Mouse (Mus musculus) liver, embryonic 14.5 days (tissue): ENCODE measurements at regions not wholly inside any gene's neighbourhood (a gene's known extent, or its start where the extent isn't known, plus 50 kb on each side); places are given as distances from the start of the nearest gene placed in this dataset.

Experiments
- ATAC-seq: fragments of 200-750 bp; cut with Nextera tagmentation; 2 replicates; pipeline ENCODE4 v1.8.0; 2017; ENCODE audit warnings: moderate number of reproducible peaks, mild to moderate bottlenecking, moderate library complexity; ENCODE audit not compliant: insufficient read depth
- DNase-seq, 3 experiments: peaks; one replicate each; pipeline ENCODE4 v3.0.0-alpha.2; 2012 to 2013; ENCODE audit warnings: low read depth in 3 of 3, low spot score in 3 of 3
- H3K27ac ChIP-seq: fragments of 300-500 bp; sonication (generic); 2 replicates; pipeline ENCODE4 v1.5.1; 2014; ENCODE audit warnings: moderate library complexity, mild to moderate bottlenecking, control low read depth, inconsistent platforms
- H3K27me3 ChIP-seq: fragments of 300-500 bp; sonication (generic); 2 replicates; pipeline ENCODE4 v1.6.1; 2014; ENCODE audit warnings: mild to moderate bottlenecking, low read length, moderate library complexity; ENCODE audit not compliant: control insufficient read depth, insufficient read depth
- H3K36me3 ChIP-seq: fragments of 300-500 bp; sonication (generic); replicated peaks from 2 replicates; pipeline ENCODE4 v1.6.1; 2014; ENCODE audit warnings: low read depth; ENCODE audit not compliant: control insufficient read depth, insufficient read depth
- H3K4me1 ChIP-seq, 2 experiments: fragments of 200-500 bp in 1 of 2; fragments of 300-500 bp in 1 of 2; sonication (generic) in 1 of 2; replicated peaks; 2 replicates each; pipeline ENCODE4 v1.6.1; 2012 to 2014; ENCODE audit warnings: antibody characterized with exemption in 1 of 2, inconsistent platforms in 1 of 2, low read length in 1 of 2; ENCODE audit not compliant: control insufficient read depth in 2 of 2, insufficient read depth in 2 of 2
- H3K4me2 ChIP-seq: fragments of 300-500 bp; sonication (generic); 2 replicates; pipeline ENCODE4 v1.6.1; 2014; ENCODE audit warnings: low read depth, mild to moderate bottlenecking, control low read depth, moderate library complexity
- H3K4me3 ChIP-seq, 2 experiments: fragments of 200-500 bp in 1 of 2; fragments of 300-500 bp in 1 of 2; sonication (generic) in 1 of 2; 2 replicates each; pipeline ENCODE4 v1.5.1; 2012 to 2014; ENCODE audit warnings: low read depth in 2 of 2, low read length in 2 of 2, mild to moderate bottlenecking in 2 of 2, control low read depth in 1 of 2, inconsistent platforms in 1 of 2, moderate library complexity in 1 of 2; ENCODE audit not compliant: insufficient read depth in 1 of 2
- H3K9ac ChIP-seq: fragments of 300-500 bp; sonication (generic); replicated peaks from 2 replicates; pipeline ENCODE4 v1.6.1; 2014; ENCODE audit warnings: mild to moderate bottlenecking, control low read depth, moderate library complexity
- H3K9me3 ChIP-seq: fragments of 300-500 bp; sonication (generic); 2 replicates; pipeline ENCODE4 v1.6.1; 2016; ENCODE audit warnings: low read length, mixed read lengths; ENCODE audit not compliant: control insufficient read depth
- CTCF ChIP-seq: IDR thresholded peaks from 2 replicates; pipeline ENCODE4 v1.5.1; 2016; ENCODE audit warnings: antibody characterized with exemption, low read depth, control low read depth
- EP300 ChIP-seq: IDR thresholded peaks from 2 replicates; pipeline ENCODE4 v1.6.1; 2016; ENCODE audit warnings: antibody characterized with exemption, low read depth
- WGBS: fragments of 180-500 bp; shearing (Covaris S2); extraction: QIAGEN DNeasy Blood & Tissue Kit; methylation state at CpG from one replicate; pipeline ENCODE4 v1.1.7; 2014; ENCODE audit not compliant: insufficient replicate concordance; 5-methylcytosine and 5-hydroxymethylcytosine counted together

DNA sequence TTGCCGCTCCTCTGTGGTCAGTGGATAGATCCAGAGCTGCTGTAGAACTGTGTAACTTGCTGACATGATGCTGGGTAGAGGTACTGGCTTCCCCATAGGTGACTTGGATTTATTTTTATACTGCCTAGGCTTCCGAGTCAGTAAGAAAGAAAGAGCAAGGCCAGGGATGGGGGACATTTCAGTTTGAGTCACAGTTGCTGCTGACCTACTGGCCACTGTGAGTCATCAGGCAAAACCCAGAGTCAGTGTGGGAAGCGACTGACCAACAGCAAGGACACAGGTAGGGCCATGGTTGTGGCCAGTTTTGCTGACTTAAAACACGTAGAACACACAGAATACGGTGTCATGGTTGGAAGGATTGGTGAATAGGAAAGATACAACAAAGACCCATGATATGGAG is 524.5 kb downstream of the Tbc1d22a start:
- Histone ChIP-seq H3K36me3 (no peaks in the 10 kb centered on the region), H3K27ac (no peak overlapping the region), H3K9ac (no peak overlapping the region), H3K27me3 (no peaks in the 10 kb centered on the region), H3K9me3 (no peaks in the 10 kb centered on the region), H3K4me3 (no peak overlapping the region), H3K4me1 (no peaks in the 10 kb centered on the region), H3K4me2 (no peak overlapping the region)
- 63% methylated on average over 5 of the region's 5 CpGs for WGBS
- no peak for TF ChIP-seq EP300
- no peak for TF ChIP-seq CTCF
- DNase-seq (no peak), ATAC-seq (no peak)

DNA sequence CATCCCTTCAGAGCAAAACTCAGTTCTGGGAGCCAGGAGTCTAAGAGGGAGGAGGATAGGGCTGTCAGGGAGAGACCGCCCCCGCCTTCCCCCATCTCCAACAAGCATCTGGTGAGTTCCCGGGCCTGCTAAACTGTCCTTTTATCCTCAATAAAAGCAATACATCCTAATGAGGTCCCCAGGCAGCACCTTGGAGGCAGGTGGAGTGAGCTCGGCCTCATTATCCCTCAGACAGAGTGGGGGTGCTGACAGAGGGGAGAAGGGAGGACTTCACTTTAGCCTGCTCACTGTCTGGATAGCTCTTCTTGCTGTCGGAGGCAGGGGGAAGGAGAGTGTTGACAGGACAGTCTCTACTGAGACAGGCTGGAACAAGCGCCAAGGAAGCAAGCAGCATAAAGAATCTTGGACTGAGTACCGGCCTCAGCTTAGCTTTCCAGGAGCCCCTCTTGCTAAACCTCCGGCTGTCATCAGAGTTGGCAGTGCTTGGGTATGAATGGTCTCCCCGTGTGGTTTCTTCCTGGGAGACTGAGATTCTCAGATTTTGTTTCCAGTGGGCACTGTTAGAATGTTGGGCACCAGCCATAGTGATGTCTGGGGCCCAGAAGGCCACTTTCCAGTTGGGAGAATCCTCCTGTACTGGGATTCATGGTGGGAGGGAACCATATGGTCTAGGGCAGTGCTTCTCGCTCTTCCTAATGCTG is 537.3 kb downstream of the Tbc1d22a start:
- no peak overlapping the region for H3K4me3 ChIP-seq
- H3K9ac ChIP-seq = no peak overlapping the region
- TF ChIP-seq CTCF (no peak), EP300 (no peak)
- 60% methylated on average over 10 of the region's 10 CpGs for WGBS
- H3K4me2 ChIP-seq = no peak overlapping the region
- H3K27ac ChIP-seq = no peak overlapping the region
- no peaks in the 10 kb centered on the region for H3K36me3 ChIP-seq
- H3K27me3 ChIP-seq = no peaks in the 10 kb centered on the region
- DNase-seq (no peak), ATAC-seq (no peak)
- no peaks in the 10 kb centered on the region for H3K9me3 ChIP-seq
- H3K4me1 ChIP-seq = no peaks in the 10 kb centered on the region

DNA sequence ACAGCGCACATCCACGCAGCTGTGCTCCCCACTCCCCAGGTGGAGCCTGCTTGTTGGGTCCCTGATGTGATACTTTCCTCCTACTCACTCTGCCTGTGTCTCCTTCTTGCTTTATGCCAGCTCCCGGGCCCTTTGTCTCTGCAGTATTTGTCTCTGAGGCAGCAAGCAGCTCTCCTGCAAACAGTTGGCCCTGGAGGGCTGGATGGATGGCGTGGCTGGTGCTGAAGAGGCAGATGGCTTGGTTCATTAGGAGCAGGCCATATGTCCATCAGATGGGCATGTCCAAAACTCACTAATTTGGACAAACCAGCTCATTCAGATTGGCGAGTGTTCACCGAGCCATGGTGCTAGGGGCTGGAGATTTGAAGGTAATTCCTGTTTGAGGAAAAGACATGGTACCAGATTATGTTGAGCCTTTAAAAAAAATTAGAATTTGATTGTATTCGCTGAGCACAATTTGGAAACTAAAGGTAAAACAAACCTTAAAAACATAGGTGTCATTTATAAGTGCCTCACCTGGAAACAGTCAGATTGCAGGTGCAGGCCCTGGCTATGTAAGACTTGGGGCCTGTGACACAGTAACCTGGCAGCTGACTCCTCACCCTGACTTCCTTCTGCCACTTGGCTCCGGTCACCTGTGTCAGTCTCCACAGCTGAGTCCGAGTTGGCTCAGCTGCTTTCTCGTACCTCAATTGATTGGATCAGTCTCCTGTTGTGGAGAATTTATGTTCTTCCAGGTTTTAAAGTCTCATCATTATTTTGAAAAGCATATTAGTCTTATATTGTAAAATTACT is 549.5 kb downstream of the Tbc1d22a start:
- 72% methylated on average over 10 of the region's 10 CpGs for whole genome bisulfite sequencing
- DNase-seq = no peak
- Histone ChIP-seq H3K4me1 (no peaks in the 10 kb centered on the region), H3K27me3 (no peaks in the 10 kb centered on the region), H3K9me3 (no peaks in the 10 kb centered on the region; the same call in none of the 2 replicates), H3K27ac (no peak overlapping the region), H3K9ac (no peak overlapping the region), H3K4me3 (no peak overlapping the region), H3K4me2 (no peak overlapping the region), H3K36me3 (no peaks in the 10 kb centered on the region)
- TF ChIP-seq CTCF = no peak
- TF ChIP-seq EP300 = no peak
- no peak for ATAC-seq

DNA sequence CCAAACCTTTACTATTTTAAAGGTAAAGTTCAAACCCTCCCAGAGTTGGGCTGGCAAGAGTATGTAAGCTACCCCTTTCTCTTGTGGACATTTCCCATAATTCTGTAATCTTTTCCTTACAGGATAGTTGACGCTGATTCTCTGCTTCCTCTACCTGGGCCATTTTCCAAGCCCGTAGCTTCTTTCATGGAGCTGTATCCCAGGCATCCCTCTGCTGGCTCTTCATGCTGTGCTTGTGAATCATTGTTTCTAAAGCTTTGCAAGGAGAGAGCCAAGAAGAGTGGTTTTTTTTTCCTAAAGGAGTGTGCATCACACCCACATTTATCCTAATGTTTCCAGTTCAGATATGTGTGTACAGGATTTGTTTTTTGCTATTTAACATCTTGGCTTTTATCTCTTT is 553.4 kb downstream of the Tbc1d22a start:
- no peaks in the 10 kb centered on the region for H3K36me3 ChIP-seq
- no peak overlapping the region for H3K4me2 ChIP-seq
- ATAC-seq (no peak), DNase-seq (no peak)
- TF ChIP-seq EP300 (no peak), CTCF (no peak)
- 58% methylated on average over 2 of the region's 2 CpGs for WGBS
- H3K27ac ChIP-seq = no peak overlapping the region
- no peaks in the 10 kb centered on the region for H3K4me1 ChIP-seq
- no peaks in the 10 kb centered on the region; the same call in none of the 2 replicates for H3K9me3 ChIP-seq
- H3K27me3 ChIP-seq = no peaks in the 10 kb centered on the region
- no peak overlapping the region for H3K9ac ChIP-seq
- H3K4me3 ChIP-seq = no peak overlapping the region

DNA sequence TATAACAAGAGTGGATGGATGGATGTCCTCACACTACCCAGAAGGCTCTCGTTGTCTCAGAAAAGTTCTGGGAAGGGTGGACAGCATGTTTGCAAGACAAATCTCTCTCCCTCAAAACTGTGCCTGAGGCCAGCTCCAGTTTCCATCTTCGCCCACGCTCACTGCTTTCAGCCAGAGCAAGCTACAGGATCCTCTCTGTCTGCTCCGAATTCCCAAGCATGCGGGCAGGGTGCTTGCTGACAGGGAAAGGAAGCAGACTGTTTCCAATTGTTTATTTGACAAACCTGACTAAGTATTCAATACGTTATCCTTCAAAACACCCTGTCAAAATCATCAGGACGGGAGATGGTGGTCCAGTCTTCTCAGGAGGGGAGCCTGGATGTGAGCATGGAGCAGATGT is 558.8 kb downstream of the Tbc1d22a start:
- no peaks in the 10 kb centered on the region for H3K9me3 ChIP-seq
- no peak overlapping the region for H3K27ac ChIP-seq
- H3K4me1 ChIP-seq = no peaks in the 10 kb centered on the region
- DNase-seq (no peak), ATAC-seq (no peak)
- H3K4me2 ChIP-seq = no peak overlapping the region
- H3K9ac ChIP-seq = no peak overlapping the region
- H3K27me3 ChIP-seq = no peaks in the 10 kb centered on the region
- TF ChIP-seq CTCF (no peak), EP300 (no peak)
- 46% methylated on average over 7 of the region's 7 CpGs for WGBS
- no peak overlapping the region for H3K4me3 ChIP-seq
- no peaks in the 10 kb centered on the region for H3K36me3 ChIP-seq
